Mouse (Mus musculus): Measurements from ENCODE around the gene Gm10190. TPM values are rescaled to one million over a fixed set of nuclear protein-coding genes. Genes with fewer than 3 reads are reported as not detected.

Gm10190 gene
- total RNA-seq (2023): not detected

GRCm38 (mm10) chr17:80372989-80373725 is at the start of gene Gm10190:
Gene Gm10190 (minus strand): TSS chr17:80373541.

Other genes with a start within 250 kb of the Gm10190 start
- gene Galm, start 246.1 kb downstream of the Gm10190 start, total RNA-seq (2023): 5.1 TPM
- 381 TPM for gene Srsf7, start 166.2 kb downstream of the Gm10190 start, total RNA-seq (2023)
- not detected for gene Ttc39d, start 166.1 kb downstream of the Gm10190 start, total RNA-seq (2023)
- 3.2 TPM for gene Gemin6, start 149.1 kb downstream of the Gm10190 start, total RNA-seq (2023)
- gene Morn2, start 83.3 kb downstream of the Gm10190 start, total RNA-seq (2023): not detected
- gene Dhx57, start 83.1 kb downstream of the Gm10190 start, total RNA-seq (2023): 25.1 TPM
- gene Arhgef33, start 66.1 kb downstream of the Gm10190 start, total RNA-seq (2023): 1.4 TPM
- gene Sos1, start 106.9 kb upstream of the Gm10190 start, total RNA-seq (2023): 28.8 TPM
- 0.44 TPM for gene Cdkl4, start 204.3 kb upstream of the Gm10190 start, total RNA-seq (2023)